Mouse (Mus musculus) layer of hippocampus, postnatal 14 days (tissue): ENCODE measurements around the gene Cyp26a1. TPM values are rescaled to one million over a fixed set of nuclear protein-coding genes. Genes with fewer than 3 reads are reported as not detected.
A peak's percentile ranks its signal among the peaks of the same experiment; 100 is the strongest.

Experiments used
- DNase-seq, 2 experiments: peaks; one replicate each; pipeline ENCODE4 v3.0.0; 2021 to 2022; ENCODE audit warnings: low spot score in 2 of 2, mixed read lengths in 1 of 2
- long read RNA-seq, 2 experiments: library from polyadenylated mRNA; stranded (forward); transcript quantifications; one replicate each; pipeline ENCODE4 v2.0.0; 2021
- total RNA-seq, 2 experiments: library from RNA; stranded (reverse); gene quantifications; 2 replicates each; pipeline ENCODE4 v1.2.3; 2021

Cyp26a1 gene
- under 1 TPM; 0.21 to 0.71 TPM for total RNA-seq
- long read RNA-seq, experiment 1, partial matches to known transcripts: 1 of 1 reads
- long read RNA-seq, experiment 1, other reads (novel, unspliced or antisense): 0 of 1 reads
- long read RNA-seq, experiment 2: 0 reads

GRCm38 (mm10) chr19:37697651-37698272, at the start of gene Cyp26a1:
Gene Cyp26a1 (plus strand): TSS chr19:37697798.
- no peak for DNase-seq

- no peak for DNase-seq
Measured at GRCm38 (mm10) chr19:37647994-37648393, 49.6 kb upstream of the Cyp26a1 start.

GRCm38 (mm10) chr19:37650526-37650925, 47.1 kb upstream of the Cyp26a1 start:
- DNase-seq: peak in 1 of 2 experiments; percentile 16

- no peak for DNase-seq
Measured at GRCm38 (mm10) chr19:37654012-37654411, 43.6 kb upstream of the Cyp26a1 start.

GRCm38 (mm10) chr19:37656441-37656840, 41.2 kb upstream of the Cyp26a1 start:
- no peak for DNase-seq

- no peak for DNase-seq
Measured at GRCm38 (mm10) chr19:37665256-37665655, 32.3 kb upstream of the Cyp26a1 start.

GRCm38 (mm10) chr19:37667855-37668594, 29.6 kb upstream of the Cyp26a1 start:
- no peak for DNase-seq

- no peak for DNase-seq
Measured at GRCm38 (mm10) chr19:37668657-37669056, 28.9 kb upstream of the Cyp26a1 start.

- no peak for DNase-seq
Measured at GRCm38 (mm10) chr19:37669486-37669885, 28.1 kb upstream of the Cyp26a1 start.

- no peak for DNase-seq
Measured at GRCm38 (mm10) chr19:37673393-37673792, 24.2 kb upstream of the Cyp26a1 start.

GRCm38 (mm10) chr19:37685281-37685680, 12.3 kb upstream of the Cyp26a1 start, which contains the start of gene Cyp26c1:
Gene Cyp26c1 (plus strand): TSS chr19:37685581.
- no peak for DNase-seq

- DNase-seq: no peak
Measured at GRCm38 (mm10) chr19:37686347-37686746, 11.3 kb upstream of the Cyp26a1 start.

GRCm38 (mm10) chr19:37686941-37687850, 10.4 kb upstream of the Cyp26a1 start:
- no peak for DNase-seq

- no peak for DNase-seq
Measured at GRCm38 (mm10) chr19:37689478-37689877, 8.1 kb upstream of the Cyp26a1 start.

GRCm38 (mm10) chr19:37690716-37691115, 6.9 kb upstream of the Cyp26a1 start:
- no peak for DNase-seq

- DNase-seq: no peak
Measured at GRCm38 (mm10) chr19:37692879-37693278, 4.7 kb upstream of the Cyp26a1 start.

- no peak for DNase-seq
Measured at GRCm38 (mm10) chr19:37695146-37695545, 2.5 kb upstream of the Cyp26a1 start.

GRCm38 (mm10) chr19:37695762-37696602, 1.6 kb upstream of the Cyp26a1 start:
- no peak for DNase-seq

GRCm38 (mm10) chr19:37696603-37697334, 829 bp upstream of the Cyp26a1 start:
- no peak for DNase-seq

- no peak for DNase-seq
Measured at GRCm38 (mm10) chr19:37697335-37697636, 312 bp upstream of the Cyp26a1 start.
